Mouse (Mus musculus) liver, postnatal 0 days (tissue): ENCODE data around the gene Csrp1. TPM values are rescaled to one million over a fixed set of nuclear protein-coding genes. Genes with fewer than 3 reads are reported as not detected.

Source experiments
- ATAC-seq: fragments of 200-750 bp; cut with Nextera tagmentation; 2 replicates; pipeline ENCODE4 v1.8.0; 2017; ENCODE audit warnings: mild to moderate bottlenecking, moderate library complexity
- DNase-seq: peaks from one replicate; pipeline ENCODE4 v3.0.0-alpha.2; 2016
- H3K27ac ChIP-seq: fragments of 300-500 bp; sonication (generic); 2 replicates; pipeline ENCODE4 v1.5.1; 2014; ENCODE audit warnings: antibody characterized with exemption, moderate library complexity, mild to moderate bottlenecking, low read depth
- H3K27me3 ChIP-seq: fragments of 300-500 bp; sonication (generic); 2 replicates; pipeline ENCODE4 v1.6.1; 2014; ENCODE audit warnings: low read length, control low read depth, mixed read lengths; ENCODE audit not compliant: insufficient read depth
- H3K36me3 ChIP-seq: fragments of 300-500 bp; sonication (generic); replicated peaks from 2 replicates; pipeline ENCODE4 v1.6.1; 2014; ENCODE audit warnings: mild to moderate bottlenecking, control low read depth, low read length, moderate library complexity, mixed read lengths; ENCODE audit not compliant: insufficient read depth
- H3K4me1 ChIP-seq: fragments of 300-500 bp; sonication (generic); 2 replicates; pipeline ENCODE4 v1.6.1; 2014; ENCODE audit warnings: antibody characterized with exemption, mild to moderate bottlenecking, control low read depth; ENCODE audit not compliant: insufficient read depth
- H3K4me2 ChIP-seq: fragments of 300-500 bp; sonication (generic); 2 replicates; pipeline ENCODE4 v1.6.1; 2014; ENCODE audit warnings: low read depth, mild to moderate bottlenecking, low read length, moderate library complexity, mixed read lengths
- H3K4me3 ChIP-seq: fragments of 300-500 bp; sonication (generic); 2 replicates; pipeline ENCODE4 v1.5.1; 2014; ENCODE audit warnings: low read depth, low read length
- H3K9ac ChIP-seq: fragments of 300-500 bp; sonication (generic); replicated peaks from 2 replicates; pipeline ENCODE4 v1.6.1; 2014; ENCODE audit warnings: mild to moderate bottlenecking, moderate library complexity
- H3K9me3 ChIP-seq: fragments of 300-500 bp; sonication (generic); 2 replicates; pipeline ENCODE4 v1.6.1; 2016; ENCODE audit warnings: mild to moderate bottlenecking, control low read depth, low read length, mixed read lengths
- CTCF ChIP-seq: sonication (generic); IDR thresholded peaks from 2 replicates; pipeline ENCODE4 v1.5.1; 2016; ENCODE audit warnings: antibody characterized with exemption, low read depth
- EP300 ChIP-seq: IDR thresholded peaks from 2 replicates; pipeline ENCODE4 v1.6.1; 2016; ENCODE audit warnings: antibody characterized with exemption, low read depth, mild to moderate bottlenecking
- WGBS: fragments of 180-500 bp; shearing (Covaris S2); extraction: QIAGEN DNeasy Blood & Tissue Kit; methylation state at CpG from one replicate; pipeline ENCODE4 v1.1.7; 2014; ENCODE audit not compliant: insufficient replicate concordance; 5-methylcytosine and 5-hydroxymethylcytosine counted together
- polyA plus RNA-seq: library from polyadenylated mRNA; unstranded; fragments of >200 nt; fragmentation: Nextera tagmentation; extraction: Ambion mirVana; gene quantifications from 2 replicates; pipeline ENCODE4 v1.2.1, GENCODE M21; 2015

Csrp1 gene
- polyA plus RNA-seq, 1 experiment from 2014 or later: 23.5 TPM

DNA sequence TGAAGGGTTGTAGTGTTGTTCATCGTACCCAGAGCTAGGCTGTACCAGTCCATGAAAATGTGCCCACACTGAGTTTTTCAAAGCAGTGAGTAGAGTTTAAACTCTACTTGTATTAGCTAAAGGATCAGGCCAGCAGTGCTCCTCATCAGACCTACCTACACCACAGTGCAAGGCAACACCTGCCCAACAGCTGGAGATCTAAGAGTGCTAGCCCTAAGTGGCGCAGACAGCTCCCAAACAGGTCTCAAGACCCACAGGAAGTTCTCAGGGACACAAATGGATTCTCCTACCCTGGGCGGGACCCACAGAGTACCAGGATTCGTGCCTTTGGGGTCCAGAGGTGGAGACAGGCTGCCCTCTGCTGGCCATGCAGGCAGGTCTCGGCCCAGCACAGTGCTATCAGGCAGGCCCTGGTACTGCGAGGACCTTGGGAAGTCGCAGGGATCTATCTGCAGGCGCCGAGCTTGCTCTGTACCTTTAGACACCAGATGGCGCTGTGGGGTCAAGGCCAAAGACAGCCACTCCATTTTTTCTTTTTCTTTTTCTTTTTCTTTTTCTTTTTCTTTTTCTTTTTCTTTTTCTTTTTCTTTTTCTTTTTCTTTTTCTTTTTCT, 33.0 kb downstream of the Csrp1 start:
- peak; percentile 97 for TF ChIP-seq CTCF
- TF ChIP-seq EP300: no peak
- Histone ChIP-seq H3K4me1 (no peaks in the 10 kb centered on the region), H3K27me3 (no peaks in the 10 kb centered on the region), H3K4me2 (no peak overlapping the region), H3K36me3 (peaks cover 31% of the 10 kb centered on the region; the same call in 1 of the 2 replicates), H3K9ac (no peak overlapping the region), H3K27ac (no peak overlapping the region), H3K4me3 (no peak overlapping the region), H3K9me3 (no peaks in the 10 kb centered on the region)
- ATAC-seq: peak; percentile 99
- peak; percentile 90 for DNase-seq
- WGBS: 13% methylated on average over 10 of the region's 10 CpGs

DNA sequence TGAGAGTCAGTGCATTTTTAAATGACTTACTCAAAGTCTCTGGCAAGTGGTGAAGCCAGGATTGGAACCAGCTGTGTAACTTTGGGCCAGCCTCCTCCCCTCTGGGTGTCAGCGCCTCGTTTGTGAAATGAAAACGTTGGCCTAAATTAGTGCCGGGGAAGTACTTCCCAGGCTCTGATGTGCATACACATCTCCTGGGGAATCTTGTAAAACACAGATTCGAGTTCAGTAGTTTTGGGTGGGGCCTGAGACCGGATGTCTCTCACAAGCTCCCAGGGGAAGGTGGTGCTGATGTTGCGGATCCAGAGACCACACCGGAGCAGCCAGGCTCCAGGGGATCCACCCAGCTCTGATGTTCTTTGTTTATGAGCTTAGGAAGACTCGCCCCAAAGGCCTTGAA, 35.4 kb downstream of the Csrp1 start:
- WGBS: 65% methylated on average over 9 of the region's 9 CpGs

DNA sequence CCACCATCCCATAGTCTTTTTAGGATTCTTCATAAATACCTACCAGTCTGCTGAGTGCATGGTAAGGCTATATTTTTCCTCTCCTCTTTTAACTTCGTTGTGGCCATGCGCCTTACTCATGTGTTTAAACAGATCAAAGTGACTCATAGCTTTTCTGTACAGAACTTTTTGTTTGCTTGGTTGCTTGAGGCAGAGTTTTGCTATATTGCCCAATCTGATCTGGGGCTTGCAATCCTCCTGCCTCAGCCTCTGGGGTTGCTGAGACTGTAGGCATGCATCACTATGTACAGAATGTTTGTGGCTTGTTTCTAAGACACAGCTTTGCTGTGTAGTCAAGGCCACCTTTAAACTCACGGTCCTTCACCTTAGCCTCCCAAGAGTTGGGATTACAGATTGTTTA, 36.1 kb downstream of the Csrp1 start:
- Histone ChIP-seq H3K4me2 (no peak overlapping the region), H3K9ac (no peak overlapping the region), H3K4me3 (no peak overlapping the region), H3K4me1 (no peaks in the 10 kb centered on the region), H3K27me3 (no peaks in the 10 kb centered on the region), H3K27ac (no peak overlapping the region), H3K36me3 (0 out of 2 replicates have a peak, but pooled peaks cover 10% of the 10 kb centered on the region), H3K9me3 (no peaks in the 10 kb centered on the region)
- no peak for TF ChIP-seq CTCF
- TF ChIP-seq EP300: no peak
- no peak for DNase-seq
- WGBS: 54% methylated on average over 3 of the region's 3 CpGs
- ATAC-seq: no peak

More for the DNA sequence above, 35.4 kb downstream of the Csrp1 start:
- DNase-seq (no peak), ATAC-seq (no peak)
- no peaks in the 10 kb centered on the region for H3K9me3 ChIP-seq
- H3K27me3 ChIP-seq: no peaks in the 10 kb centered on the region
- H3K9ac ChIP-seq: no peak overlapping the region
- no peak overlapping the region for H3K4me2 ChIP-seq
- 0 out of 2 replicates have a peak, but pooled peaks cover 15% of the 10 kb centered on the region for H3K36me3 ChIP-seq
- H3K27ac ChIP-seq: no peak overlapping the region
- no peak overlapping the region for H3K4me3 ChIP-seq
- H3K4me1 ChIP-seq: no peaks in the 10 kb centered on the region
- TF ChIP-seq EP300 (no peak), CTCF (no peak)

DNA sequence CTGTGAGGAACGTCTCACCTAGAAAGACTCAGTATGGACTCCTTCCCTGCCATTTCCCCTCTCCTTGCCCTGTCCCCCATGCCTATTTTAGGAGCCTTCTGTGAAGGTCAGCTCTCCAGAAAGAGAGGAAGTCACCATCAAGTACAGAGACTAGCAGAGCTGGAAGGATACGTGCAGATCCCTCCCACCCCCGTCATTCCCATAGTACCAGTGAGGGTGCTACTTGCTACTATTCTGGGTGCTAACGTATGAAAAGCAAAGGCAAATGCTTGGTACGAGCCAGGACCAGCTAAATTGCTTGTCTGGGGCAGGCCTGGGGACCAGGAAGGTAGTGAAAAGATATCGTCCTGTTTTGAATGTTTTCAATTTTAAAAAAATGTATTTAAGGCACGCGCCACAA, 37.4 kb downstream of the Csrp1 start:
- no peaks in the 10 kb centered on the region for H3K27me3 ChIP-seq
- no peak overlapping the region for H3K4me3 ChIP-seq
- DNase-seq (no peak), ATAC-seq (no peak)
- no peak overlapping the region for H3K9ac ChIP-seq
- H3K4me2 ChIP-seq: no peak overlapping the region
- H3K27ac ChIP-seq: no peak overlapping the region
- H3K9me3 ChIP-seq: no peaks in the 10 kb centered on the region
- no peaks in the 10 kb centered on the region for H3K4me1 ChIP-seq
- 67% methylated on average over 8 of the region's 8 CpGs for WGBS
- no peaks in the 10 kb centered on the region for H3K36me3 ChIP-seq
- TF ChIP-seq EP300 (no peak), CTCF (no peak)

DNA sequence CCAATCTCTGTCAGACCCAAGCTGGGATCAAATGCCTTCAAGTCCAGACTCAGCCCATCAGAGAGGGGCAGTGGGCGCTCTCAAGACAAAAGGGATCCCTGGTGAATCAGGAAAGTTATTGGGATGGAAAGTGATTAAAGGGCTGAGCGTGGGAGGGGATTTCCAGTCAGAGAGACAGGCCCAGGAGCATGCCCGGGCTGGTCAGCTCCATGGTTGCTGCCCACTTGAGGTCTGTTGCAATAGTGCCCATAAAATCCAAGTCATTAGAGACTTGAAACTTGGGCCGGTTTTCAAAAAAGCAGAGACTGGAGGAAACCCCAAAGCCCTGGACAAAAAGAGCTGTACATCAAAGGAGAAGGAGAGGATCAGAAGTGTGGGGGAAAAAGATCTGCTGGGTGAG, 39.8 kb downstream of the Csrp1 start:
- DNase-seq (no peak), ATAC-seq (no peak)
- Histone ChIP-seq H3K4me2 (no peak overlapping the region), H3K4me1 (no peaks in the 10 kb centered on the region), H3K9ac (no peak overlapping the region), H3K27ac (no peak overlapping the region), H3K27me3 (peaks cover 6% of the 10 kb centered on the region; the same call in 1 of the 2 replicates), H3K4me3 (no peak overlapping the region), H3K36me3 (no peaks in the 10 kb centered on the region), H3K9me3 (no peaks in the 10 kb centered on the region)
- 74% methylated on average over 4 of the region's 4 CpGs for WGBS
- TF ChIP-seq CTCF (no peak), EP300 (no peak)

DNA sequence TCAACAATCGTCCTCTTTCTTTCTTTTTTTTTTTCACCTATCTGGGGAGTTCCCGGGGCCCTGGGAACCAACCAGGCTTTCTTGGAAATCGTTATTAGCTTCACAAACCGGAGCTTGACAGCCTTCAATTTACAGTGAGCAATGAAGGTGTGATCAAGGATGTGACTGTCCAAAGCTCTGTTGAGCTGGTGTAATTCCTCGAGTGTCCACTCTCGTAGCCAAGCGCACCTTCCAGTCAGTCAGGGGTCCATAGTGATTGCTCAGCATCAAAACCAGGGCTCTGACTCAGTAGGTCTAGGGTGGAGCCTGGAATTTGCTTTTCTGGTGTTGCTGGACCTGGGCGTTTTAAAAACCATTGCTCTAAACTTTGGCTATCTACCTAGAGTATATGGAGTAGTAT, 40.4 kb downstream of the Csrp1 start:
- Histone ChIP-seq H3K36me3 (no peaks in the 10 kb centered on the region), H3K4me1 (no peaks in the 10 kb centered on the region), H3K9ac (no peak overlapping the region), H3K4me2 (no peak overlapping the region), H3K4me3 (no peak overlapping the region), H3K9me3 (no peaks in the 10 kb centered on the region), H3K27ac (no peak overlapping the region), H3K27me3 (peaks cover 6% of the 10 kb centered on the region; the same call in 1 of the 2 replicates)
- TF ChIP-seq EP300 (no peak), CTCF (0 out of 2 replicates have a peak, but pooled peaks have one; percentile 14)
- DNase-seq (no peak), ATAC-seq (no peak)
- 63% methylated on average over 8 of the region's 8 CpGs for WGBS
